Mouse (Mus musculus): ENCODE measurements at regions not wholly inside any gene's neighbourhood (a gene's known extent, or its start where the extent isn't known, plus 50 kb on each side); places are given as distances from the start of the nearest gene placed in this dataset.

DNA sequence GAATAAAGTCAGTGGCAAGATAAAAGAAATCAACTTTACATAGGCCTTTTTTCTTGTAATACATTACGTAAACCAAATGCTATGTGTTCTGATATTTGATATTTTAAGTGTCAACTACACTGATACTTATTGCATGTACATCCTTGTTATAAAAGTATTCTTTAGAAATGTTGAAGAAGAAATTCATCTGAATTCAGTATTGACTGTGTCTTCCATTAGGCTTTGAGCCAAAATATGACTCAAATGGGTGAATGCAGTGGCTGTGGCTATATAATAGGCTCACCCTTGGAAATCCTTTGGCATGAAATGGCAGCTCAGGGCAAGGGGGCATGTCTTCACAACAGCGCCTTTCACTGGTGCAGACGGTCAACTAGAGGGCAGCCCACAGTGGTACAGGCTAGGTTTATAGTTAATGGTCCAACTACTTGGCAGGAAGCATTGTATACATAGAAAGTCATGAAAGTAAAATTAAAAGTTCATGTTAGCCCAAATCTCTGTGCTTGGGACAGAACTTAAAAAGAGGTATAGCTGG lies 217.9 kb downstream of the Cetn3 start:
- no peak overlapping the region for H3K27ac ChIP-seq (replicated peaks)
- no peak for ATAC-seq (ENCODE audit: low FRiP score, low TSS enrichment)
- H3K4me2 ChIP-seq (replicated peaks; ENCODE audit: low read depth) = no peak overlapping the region
- H3K36me3 ChIP-seq (ENCODE audit: control insufficient read depth, insufficient read depth, low read length) = no peaks in the 10 kb centered on the region
- WGBS = 62% methylated on average over 3 of the region's 3 CpGs
- H3K4me1 ChIP-seq (replicated peaks; ENCODE audit: control insufficient read depth, insufficient read depth) = no peaks in the 10 kb centered on the region
- no peaks in the 10 kb centered on the region for H3K9me3 ChIP-seq (ENCODE audit: control insufficient read depth, low read length)
- no peak for DNase-seq (ENCODE audit: low spot score)
- H3K9ac ChIP-seq (ENCODE audit: low read length) = no peak overlapping the region
- H3K27me3 ChIP-seq (ENCODE audit: control insufficient read depth, insufficient read depth, low read length) = no peaks in the 10 kb centered on the region
- TF ChIP-seq CTCF (IDR thresholded peaks at IDR 0.05; ENCODE audit: low read depth) (no peak), EP300 (optimal IDR thresholded peaks at IDR 0.05) (no peak)
- H3K4me3 ChIP-seq (ENCODE audit: low read depth, low read length) = no peak overlapping the region

DNA sequence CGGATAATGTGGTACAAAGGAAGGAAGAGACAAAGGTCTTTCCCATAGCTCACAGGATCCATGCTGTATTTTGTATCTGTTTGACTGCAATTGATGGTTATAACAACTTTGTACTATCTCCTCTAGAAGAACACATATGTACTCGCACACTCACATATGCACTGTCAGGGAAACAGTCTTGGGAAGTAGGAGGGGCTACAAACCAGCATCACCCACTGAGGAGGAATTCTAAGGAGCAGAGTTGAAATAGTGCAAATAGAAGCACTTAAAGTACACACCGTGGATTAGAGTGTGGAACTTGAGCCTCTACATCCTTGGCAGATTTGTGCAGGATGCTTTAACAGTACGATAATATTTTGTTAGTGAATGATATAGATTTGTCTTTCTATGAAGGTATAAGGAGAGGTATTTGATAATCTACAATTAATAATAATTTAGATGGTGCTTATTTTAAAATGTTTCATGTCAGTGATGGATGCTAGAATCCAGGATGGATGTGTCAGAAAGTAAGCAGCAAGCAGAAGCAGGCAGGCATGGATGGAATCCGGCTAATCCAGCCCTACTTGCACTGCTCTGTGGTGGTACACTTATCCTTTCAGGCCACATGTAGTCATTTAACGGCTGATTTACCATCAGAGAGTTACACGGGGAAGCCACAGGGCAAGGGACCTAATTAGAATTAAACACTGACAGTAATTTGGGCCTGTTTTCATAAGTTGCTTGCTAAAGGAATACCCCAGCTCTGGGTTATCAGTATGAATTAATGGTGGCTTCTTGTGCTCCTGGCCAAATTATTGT lies 223.3 kb downstream of the Cetn3 start:
- no peak overlapping the region for H3K9ac ChIP-seq (ENCODE audit: low read length)
- no peak for ATAC-seq (ENCODE audit: low FRiP score, low TSS enrichment)

DNA sequence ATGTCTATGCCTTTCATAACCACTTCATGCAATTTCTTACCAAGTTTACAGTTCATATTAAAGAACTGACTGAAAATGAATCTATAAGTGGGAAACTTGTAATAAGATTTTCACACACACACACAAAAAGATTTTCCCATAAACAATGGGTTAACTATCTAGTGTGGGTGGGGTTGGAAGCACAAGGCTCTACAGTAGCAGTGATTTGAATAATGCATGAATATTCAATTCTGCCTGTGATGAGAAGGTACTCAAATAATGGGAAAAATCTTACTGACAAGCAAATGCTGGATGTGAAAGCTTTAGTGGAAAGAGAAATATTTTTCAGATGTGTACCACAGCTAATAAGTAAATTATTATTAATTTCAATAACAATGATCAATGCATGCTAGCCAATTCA lies 224.3 kb downstream of the Cetn3 start:
- Histone ChIP-seq H3K9me3 (ENCODE audit: control insufficient read depth, low read length) (no peaks in the 10 kb centered on the region), H3K4me3 (ENCODE audit: low read depth, low read length) (no peak overlapping the region), H3K27me3 (ENCODE audit: control insufficient read depth, insufficient read depth, low read length) (no peaks in the 10 kb centered on the region), H3K4me2 (replicated peaks; ENCODE audit: low read depth) (no peak overlapping the region), H3K36me3 (ENCODE audit: control insufficient read depth, insufficient read depth, low read length) (no peaks in the 10 kb centered on the region), H3K9ac (ENCODE audit: low read length) (no peak overlapping the region), H3K27ac (replicated peaks) (no peak overlapping the region), H3K4me1 (replicated peaks; ENCODE audit: control insufficient read depth, insufficient read depth) (no peaks in the 10 kb centered on the region)
- no peak for ATAC-seq (ENCODE audit: low FRiP score, low TSS enrichment)
- TF ChIP-seq CTCF (IDR thresholded peaks at IDR 0.05; ENCODE audit: low read depth) = no peak
- TF ChIP-seq EP300 (optimal IDR thresholded peaks at IDR 0.05) = no peak
- no peak for DNase-seq (ENCODE audit: low spot score)

More for the DNA sequence above, 223.3 kb downstream of the Cetn3 start:
- TF ChIP-seq CTCF (IDR thresholded peaks at IDR 0.05; ENCODE audit: low read depth) (no peak), EP300 (optimal IDR thresholded peaks at IDR 0.05) (no peak)
- H3K4me2 ChIP-seq (replicated peaks; ENCODE audit: low read depth) = no peak overlapping the region
- H3K4me1 ChIP-seq (replicated peaks; ENCODE audit: control insufficient read depth, insufficient read depth) = no peaks in the 10 kb centered on the region
- H3K9me3 ChIP-seq (ENCODE audit: control insufficient read depth, low read length) = no peaks in the 10 kb centered on the region
- no peak overlapping the region for H3K27ac ChIP-seq (replicated peaks)
- no peaks in the 10 kb centered on the region for H3K27me3 ChIP-seq (ENCODE audit: control insufficient read depth, insufficient read depth, low read length)
- 68% methylated on average over 7 of the region's 7 CpGs for WGBS
- H3K36me3 ChIP-seq (ENCODE audit: control insufficient read depth, insufficient read depth, low read length) = no peaks in the 10 kb centered on the region
- DNase-seq (ENCODE audit: low spot score) = no peak
- H3K4me3 ChIP-seq (ENCODE audit: low read depth, low read length) = no peak overlapping the region

DNA sequence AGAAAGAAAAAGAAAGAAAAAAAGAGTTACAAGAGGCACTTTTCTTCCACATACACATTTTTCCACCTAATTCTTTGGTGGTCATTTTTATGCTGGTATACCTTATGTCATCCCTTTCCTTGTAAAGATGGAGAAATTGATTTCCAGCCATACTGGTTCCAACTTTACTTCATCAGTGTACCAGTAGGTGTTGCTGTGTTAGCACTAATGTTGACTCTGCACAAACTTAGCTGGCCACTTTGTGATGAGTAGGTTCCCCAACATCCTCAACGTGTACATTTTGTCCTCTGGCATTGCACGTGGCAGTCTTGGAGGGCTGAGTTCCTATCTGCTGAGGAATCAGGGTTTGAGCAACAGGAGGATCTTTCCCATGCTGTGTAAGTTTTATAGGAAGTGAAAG lies 256.7 kb downstream of the Cetn3 start:
- TF ChIP-seq CTCF (IDR thresholded peaks at IDR 0.05; ENCODE audit: low read depth) (peak; percentile 49), EP300 (optimal IDR thresholded peaks at IDR 0.05) (no peak)
- H3K9me3 ChIP-seq (ENCODE audit: control insufficient read depth, low read length) = no peaks in the 10 kb centered on the region
- no peak for ATAC-seq (ENCODE audit: low FRiP score, low TSS enrichment)
- WGBS = 20% methylated on average over 2 of the region's 2 CpGs
- DNase-seq (ENCODE audit: low spot score) = no peak
- no peak overlapping the region for H3K9ac ChIP-seq (ENCODE audit: low read length)
- H3K27me3 ChIP-seq (ENCODE audit: control insufficient read depth, insufficient read depth, low read length) = no peaks in the 10 kb centered on the region
- H3K27ac ChIP-seq (replicated peaks) = no peak overlapping the region
- H3K4me3 ChIP-seq (ENCODE audit: low read depth, low read length) = no peak overlapping the region
- no peaks in the 10 kb centered on the region for H3K36me3 ChIP-seq (ENCODE audit: control insufficient read depth, insufficient read depth, low read length)
- no peak overlapping the region for H3K4me2 ChIP-seq (replicated peaks; ENCODE audit: low read depth)
- H3K4me1 ChIP-seq (replicated peaks; ENCODE audit: control insufficient read depth, insufficient read depth) = no peaks in the 10 kb centered on the region

DNA sequence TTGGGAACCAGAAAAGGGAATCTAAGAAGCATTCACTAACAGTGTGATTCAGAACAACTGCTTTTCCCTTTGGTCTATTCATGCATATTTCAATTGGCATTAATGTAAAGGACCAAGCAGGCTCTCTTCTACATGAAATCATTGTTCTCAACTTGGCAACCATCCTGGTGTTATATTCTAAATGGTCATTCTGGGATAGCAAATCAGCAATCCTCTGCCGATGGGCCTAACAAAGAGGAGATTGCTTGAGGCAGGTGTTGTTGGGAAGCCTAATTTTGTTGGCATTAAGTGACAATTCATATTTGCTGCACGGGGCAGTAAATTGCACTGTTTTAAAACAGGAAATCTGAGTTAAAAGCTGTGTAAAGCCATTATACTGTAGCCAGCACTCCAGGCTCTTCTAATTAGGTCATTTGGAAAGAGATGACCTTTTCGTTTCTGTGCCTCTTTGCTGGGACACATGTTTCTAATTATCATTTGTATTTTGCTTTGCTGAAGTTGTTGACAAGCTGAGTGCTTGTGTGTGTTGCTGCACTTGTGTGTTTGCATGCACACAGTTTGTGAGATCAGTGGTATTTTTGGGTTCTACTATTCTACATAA lies 275.4 kb downstream of the Cetn3 start:
- no peak for DNase-seq (ENCODE audit: low spot score)
- Histone ChIP-seq H3K27ac (replicated peaks) (no peak overlapping the region), H3K4me3 (ENCODE audit: low read depth, low read length) (no peak overlapping the region), H3K9ac (ENCODE audit: low read length) (no peak overlapping the region), H3K4me1 (replicated peaks; ENCODE audit: control insufficient read depth, insufficient read depth) (no peaks in the 10 kb centered on the region), H3K4me2 (replicated peaks; ENCODE audit: low read depth) (no peak overlapping the region), H3K27me3 (ENCODE audit: control insufficient read depth, insufficient read depth, low read length) (no peaks in the 10 kb centered on the region), H3K9me3 (ENCODE audit: control insufficient read depth, low read length) (no peaks in the 10 kb centered on the region), H3K36me3 (ENCODE audit: control insufficient read depth, insufficient read depth, low read length) (no peaks in the 10 kb centered on the region)
- no peak for ATAC-seq (ENCODE audit: low FRiP score, low TSS enrichment)
- TF ChIP-seq CTCF (IDR thresholded peaks at IDR 0.05; ENCODE audit: low read depth) (no peak), EP300 (optimal IDR thresholded peaks at IDR 0.05) (no peak)
- WGBS = 52% methylated on average over 3 of the region's 3 CpGs

DNA sequence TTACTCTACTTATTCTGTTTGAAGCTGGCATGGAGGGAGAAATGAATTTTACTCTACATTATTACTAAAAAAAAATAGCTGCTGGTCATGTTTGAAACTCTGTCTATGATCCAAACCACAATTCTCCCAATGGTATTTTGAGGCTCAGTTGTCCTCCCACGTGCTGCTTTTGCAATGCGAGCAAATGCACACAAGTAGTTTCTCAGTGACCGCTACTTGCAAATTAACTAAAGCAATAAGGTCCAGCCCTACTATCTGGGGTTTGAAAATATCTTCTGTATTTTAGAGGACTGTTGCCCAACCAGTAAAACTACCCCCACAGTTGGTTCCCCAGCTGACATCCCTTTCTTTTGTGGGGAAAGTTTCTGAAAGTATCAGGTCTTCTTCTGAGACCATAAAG lies 276.0 kb downstream of the Cetn3 start:
- Histone ChIP-seq H3K4me3 (ENCODE audit: low read depth, low read length) (no peak overlapping the region), H3K27me3 (ENCODE audit: control insufficient read depth, insufficient read depth, low read length) (no peaks in the 10 kb centered on the region), H3K4me2 (replicated peaks; ENCODE audit: low read depth) (no peak overlapping the region), H3K27ac (replicated peaks) (no peak overlapping the region), H3K9ac (ENCODE audit: low read length) (no peak overlapping the region), H3K9me3 (ENCODE audit: control insufficient read depth, low read length) (no peaks in the 10 kb centered on the region), H3K4me1 (replicated peaks; ENCODE audit: control insufficient read depth, insufficient read depth) (no peaks in the 10 kb centered on the region), H3K36me3 (ENCODE audit: control insufficient read depth, insufficient read depth, low read length) (no peaks in the 10 kb centered on the region)
- WGBS = 70% methylated on average over 3 of the region's 3 CpGs
- ATAC-seq (ENCODE audit: low FRiP score, low TSS enrichment) (no peak), DNase-seq (ENCODE audit: low spot score) (no peak)
- TF ChIP-seq EP300 (optimal IDR thresholded peaks at IDR 0.05) = no peak
- no peak for TF ChIP-seq CTCF (IDR thresholded peaks at IDR 0.05; ENCODE audit: low read depth)
